Mouse (Mus musculus) heart, postnatal 0 days (tissue): ENCODE data around the gene Zfp827.

Experiments used
- CTCF ChIP-seq: IDR thresholded peaks from 2 replicates; pipeline ENCODE4 v1.5.1; 2016; ENCODE audit warnings: antibody characterized with exemption, control low read depth, low read depth
- EP300 ChIP-seq: IDR thresholded peaks from 2 replicates; pipeline ENCODE4 v1.6.1; 2016; ENCODE audit warnings: antibody characterized with exemption, low read depth

GRCm38 (mm10) chr8:79190071-79190470 is 161.8 kb downstream of the Zfp827 start:
- TF ChIP-seq EP300 (no peak), CTCF (no peak)
